Mouse (Mus musculus) small intestine, adult 2 months (tissue): ENCODE data around the gene Zfp991.
"Not testable (repeated sequence)": the region's sequence is repeated elsewhere in the genome, so short reads cannot be mapped to it uniquely, and the experiment has no call there.

Source experiments
- CTCF ChIP-seq: fragments of 200-500 bp; IDR thresholded peaks from 2 replicates; pipeline ENCODE4 v1.5.1; 2012; ENCODE audit warnings: low read depth, mild to moderate bottlenecking, control low read depth, inconsistent platforms, low read length, moderate library complexity, mixed read lengths; ENCODE audit not compliant: insufficient replicate concordance, insufficient read length; ENCODE audit errors: extremely low read depth
- POLR2A ChIP-seq: fragments of 200-500 bp; IDR thresholded peaks from 2 replicates; pipeline ENCODE4 v1.6.1; 2012; ENCODE audit warnings: low read depth, mild to moderate bottlenecking, control low read depth, inconsistent platforms, low read length, moderate library complexity

- TF ChIP-seq POLR2A, CTCF: not testable (repeated sequence)
Observed at GRCm38 (mm10) chr4:147181141-147181685, 49.4 kb downstream of the Zfp991 start.
